Mouse (Mus musculus): ENCODE results near the gene Tbc1d7.

Tbc1d7 gene

GRCm38 (mm10) chr13:43193266-43193665, 22.0 kb upstream of the Tbc1d7 start:
- no peak for DNase-seq (ENCODE audit: low spot score)

GRCm38 (mm10) chr13:43191741-43192192, 20.5 kb upstream of the Tbc1d7 start:
- no peak for DNase-seq (ENCODE audit: low spot score)

- DNase-seq (ENCODE audit: low spot score): no peak
These were observed 20.0 kb upstream of the Tbc1d7 start for GRCm38 (mm10) chr13:43191290-43191689.

GRCm38 (mm10) chr13:43187736-43188135, 16.4 kb upstream of the Tbc1d7 start:
- no peak for DNase-seq (ENCODE audit: low spot score)

GRCm38 (mm10) chr13:43183248-43184055, 12.2 kb upstream of the Tbc1d7 start:
- DNase-seq (ENCODE audit: low spot score): no peak

GRCm38 (mm10) chr13:43182465-43183201, 11.3 kb upstream of the Tbc1d7 start:
- peak; percentile 47 for DNase-seq (ENCODE audit: low spot score)

GRCm38 (mm10) chr13:43181104-43181503, 9.8 kb upstream of the Tbc1d7 start:
- DNase-seq (ENCODE audit: low spot score): no peak

GRCm38 (mm10) chr13:43177317-43177716, 6.0 kb upstream of the Tbc1d7 start:
- DNase-seq (ENCODE audit: low spot score): no peak

- DNase-seq (ENCODE audit: low spot score): no peak
These were observed 5.4 kb upstream of the Tbc1d7 start for GRCm38 (mm10) chr13:43176676-43177075.

GRCm38 (mm10) chr13:43173262-43173661, 2.0 kb upstream of the Tbc1d7 start:
- peak; percentile 46 for DNase-seq (ENCODE audit: low spot score)

GRCm38 (mm10) chr13:43172036-43172713, 874 bp upstream of the Tbc1d7 start:
- no peak for DNase-seq (ENCODE audit: low spot score)

GRCm38 (mm10) chr13:43167721-43168120, 3.6 kb downstream of the Tbc1d7 start:
- no peak for DNase-seq (ENCODE audit: low spot score)

GRCm38 (mm10) chr13:43159429-43159828, 11.9 kb downstream of the Tbc1d7 start:
- no peak for DNase-seq (ENCODE audit: low spot score)

GRCm38 (mm10) chr13:43158281-43158680, 13.0 kb downstream of the Tbc1d7 start:
- no peak for DNase-seq (ENCODE audit: low spot score)

GRCm38 (mm10) chr13:43157370-43157769, 13.9 kb downstream of the Tbc1d7 start:
- no peak for DNase-seq (ENCODE audit: low spot score)

- DNase-seq (ENCODE audit: low spot score): no peak
These were observed 19.2 kb downstream of the Tbc1d7 start for GRCm38 (mm10) chr13:43152005-43152520.

- no peak for DNase-seq (ENCODE audit: low spot score)
These were observed 21.6 kb downstream of the Tbc1d7 start for GRCm38 (mm10) chr13:43149661-43150060.

GRCm38 (mm10) chr13:43148692-43149091, 22.6 kb downstream of the Tbc1d7 start:
- DNase-seq (ENCODE audit: low spot score): no peak

- DNase-seq (ENCODE audit: low spot score): no peak
These were observed 24.6 kb downstream of the Tbc1d7 start for GRCm38 (mm10) chr13:43146515-43147258.

- no peak for DNase-seq (ENCODE audit: low spot score)
These were observed 26.4 kb downstream of the Tbc1d7 start for GRCm38 (mm10) chr13:43144720-43145418.

GRCm38 (mm10) chr13:43134468-43134867, 36.8 kb downstream of the Tbc1d7 start:
- DNase-seq (ENCODE audit: low spot score): no peak

Measured in spleen, adult 12 weeks (tissue).